Mouse (Mus musculus) midbrain, postnatal 0 days (tissue): ENCODE measurements around the gene Trrap. TPM values are rescaled to one million over a fixed set of nuclear protein-coding genes. Genes with fewer than 3 reads are reported as not detected.
A peak's percentile ranks its signal among the peaks of the same experiment; 100 is the strongest.
"Not testable (repeated sequence)": the region's sequence is repeated elsewhere in the genome, so short reads cannot be mapped to it uniquely, and the experiment has no call there.

Experiments used
- ATAC-seq: fragments of 200-750 bp; cut with Nextera tagmentation; 2 replicates; pipeline ENCODE4 v1.8.0; 2017; ENCODE audit warnings: moderate number of reproducible peaks, mild to moderate bottlenecking, moderate TSS enrichment, moderate library complexity; ENCODE audit not compliant: low FRiP score
- DNase-seq: peaks from one replicate; pipeline ENCODE4 v3.0.0-alpha.2; 2015; ENCODE audit warnings: low spot score
- H3K27ac ChIP-seq: fragments of 300-500 bp; sonication (generic); 2 replicates; pipeline ENCODE4 v1.5.1; 2014; ENCODE audit warnings: low read depth, mild to moderate bottlenecking, low read length, mixed read lengths
- H3K27me3 ChIP-seq: fragments of 300-500 bp; sonication (generic); 2 replicates; pipeline ENCODE4 v1.6.1; 2014; ENCODE audit warnings: low read length, control low read depth, mixed read lengths; ENCODE audit not compliant: insufficient read depth
- H3K36me3 ChIP-seq: fragments of 300-500 bp; sonication (generic); 2 replicates; pipeline ENCODE4 v1.6.1; 2014; ENCODE audit warnings: low read length, control low read depth, mixed read lengths; ENCODE audit not compliant: insufficient read depth
- H3K4me1 ChIP-seq: fragments of 300-500 bp; sonication (generic); 2 replicates; pipeline ENCODE4 v1.6.1; 2014; ENCODE audit warnings: mild to moderate bottlenecking, control low read depth, antibody characterized with exemption, low read length, mixed read lengths; ENCODE audit not compliant: insufficient read depth
- H3K4me2 ChIP-seq: fragments of 300-500 bp; sonication (generic); 2 replicates; pipeline ENCODE4 v1.6.1; 2014; ENCODE audit warnings: low read depth, mild to moderate bottlenecking, low read length, mixed read lengths; ENCODE audit not compliant: poor library complexity, severe bottlenecking
- H3K4me3 ChIP-seq: fragments of 300-500 bp; sonication (generic); 2 replicates; pipeline ENCODE4 v1.5.1; 2014; ENCODE audit warnings: low read depth, mild to moderate bottlenecking, low read length, moderate library complexity
- H3K9ac ChIP-seq: fragments of 300-500 bp; sonication (generic); replicated peaks from 2 replicates; pipeline ENCODE4 v1.6.1; 2014; ENCODE audit warnings: mild to moderate bottlenecking, low read length, moderate library complexity, mixed read lengths; ENCODE audit not compliant: poor library complexity, severe bottlenecking
- H3K9me3 ChIP-seq: fragments of 300-500 bp; sonication (generic); 2 replicates; pipeline ENCODE4 v1.6.1; 2016; ENCODE audit warnings: low read length, control low read depth
- CTCF ChIP-seq: IDR thresholded peaks from 2 replicates; pipeline ENCODE4 v1.5.1; 2016; ENCODE audit warnings: antibody characterized with exemption, mild to moderate bottlenecking
- WGBS: fragments of 180-500 bp; shearing (Covaris S2); extraction: QIAGEN DNeasy Blood & Tissue Kit; methylation state at CpG from one replicate; pipeline ENCODE4 v1.1.7; 2014; 5-methylcytosine and 5-hydroxymethylcytosine counted together
- polyA plus RNA-seq: library from polyadenylated mRNA; unstranded; fragments of >200 nt; fragmentation: Nextera tagmentation; extraction: Ambion mirVana; gene quantifications from 2 replicates; pipeline ENCODE4 v1.2.1, GENCODE M21; 2015
- total RNA-seq: library from RNA; depleted of rRNA; stranded (reverse); fragments of >200 nt; gene quantifications from 2 replicates; pipeline ENCODE4 v1.2.3, GENCODE M21; 2014; rRNA removed

Trrap gene
- 136 and 166 TPM in 2 replicates for total RNA-seq
- polyA plus RNA-seq, result 53.2 and 66.8 TPM in 2 replicates

DNA sequence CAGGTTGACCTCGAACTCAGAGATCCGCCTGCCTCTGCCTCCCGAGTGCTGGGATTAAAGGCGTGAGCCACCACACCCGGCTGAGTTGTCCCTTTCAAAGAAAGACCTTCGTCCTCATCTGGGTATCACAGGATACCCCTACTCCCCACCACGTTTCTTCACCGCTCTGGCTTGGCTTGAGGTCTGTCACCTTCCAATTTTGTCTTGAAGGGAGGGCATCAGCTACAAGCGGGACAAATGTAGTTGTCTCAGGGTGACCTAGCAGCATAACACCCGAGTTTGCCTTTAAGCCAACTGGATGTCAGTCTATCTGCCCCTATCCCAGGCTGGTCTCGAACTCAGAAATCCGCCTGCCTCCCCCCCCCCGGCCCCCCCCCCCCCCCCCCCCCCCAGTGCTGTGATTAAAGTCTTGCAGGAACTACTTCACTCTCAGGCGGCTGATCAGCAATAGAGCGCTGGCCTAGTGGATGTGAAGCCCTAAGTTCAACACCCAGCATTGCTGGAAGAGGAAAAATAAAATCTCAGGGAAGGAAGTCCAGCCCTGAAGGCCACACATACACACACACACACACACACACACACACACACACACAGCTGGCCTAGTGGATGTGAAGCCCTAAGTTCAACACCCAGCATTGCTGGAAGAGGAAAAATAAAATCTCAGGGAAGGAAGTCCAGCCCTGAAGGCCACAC, at the start of gene Trrap:
Gene Trrap (plus strand): TSS at position 627 of the 693 bp plus-strand sequence.
- Histone ChIP-seq H3K4me3 (peak within 1 kb of the TSS; percentile 80), H3K36me3 (peaks cover 14% of the 10 kb centered on the region), H3K27ac (peak within 1 kb of the TSS; percentile 99), H3K9ac (peak within 1 kb of the TSS; percentile 92), H3K4me2 (peak within 1 kb of the TSS; percentile 85)
- DNase-seq, H3K4me1 ChIP-seq, H3K9me3 ChIP-seq, H3K27me3 ChIP-seq: not testable (repeated sequence)
- ATAC-seq, result peak; percentile 3; the same call in 1 of the 2 replicates
- WGBS, result 75% methylated on average over 15 of the region's 15 CpGs

GRCm38 (mm10) chr5:144719781-144720180, 47.8 kb upstream of the Trrap start:
- Histone ChIP-seq H3K9me3 (no peaks in the 10 kb centered on the region), H3K27me3 (no peaks in the 10 kb centered on the region), H3K4me1 (no peaks in the 10 kb centered on the region), H3K9ac (no peak overlapping the region), H3K27ac (no peak overlapping the region), H3K36me3 (no peaks in the 10 kb centered on the region), H3K4me3 (no peak overlapping the region), H3K4me2 (no peak overlapping the region)
- 42% methylated on average over 6 of the region's 6 CpGs for WGBS
- TF ChIP-seq CTCF, result no peak
- DNase-seq, result no peak
- no peak for ATAC-seq

- Histone ChIP-seq H3K27me3 (no peaks in the 10 kb centered on the region), H3K36me3 (no peaks in the 10 kb centered on the region), H3K4me1 (no peaks in the 10 kb centered on the region), H3K4me3 (no peak overlapping the region), H3K9ac (no peak overlapping the region), H3K4me2 (no peak overlapping the region), H3K9me3 (no peaks in the 10 kb centered on the region), H3K27ac (no peak overlapping the region)
- 84% methylated on average over 4 of the region's 4 CpGs for WGBS
- no peak for ATAC-seq
- no peak for TF ChIP-seq CTCF
- DNase-seq, result no peak
Measured at GRCm38 (mm10) chr5:144720281-144720680, 47.3 kb upstream of the Trrap start.

- Histone ChIP-seq H3K27ac (no peak overlapping the region), H3K27me3 (no peaks in the 10 kb centered on the region), H3K4me2 (no peak overlapping the region), H3K4me3 (no peak overlapping the region), H3K36me3 (no peaks in the 10 kb centered on the region), H3K4me1 (no peaks in the 10 kb centered on the region), H3K9me3 (no peaks in the 10 kb centered on the region), H3K9ac (no peak overlapping the region)
- no peak for TF ChIP-seq CTCF
- 22% methylated on average over 2 of the region's 2 CpGs for WGBS
- ATAC-seq (no peak), DNase-seq (no peak)
Measured at GRCm38 (mm10) chr5:144724926-144725325, 42.6 kb upstream of the Trrap start.

- Histone ChIP-seq H3K27me3 (no peaks in the 10 kb centered on the region), H3K4me1 (no peaks in the 10 kb centered on the region), H3K9me3 (no peaks in the 10 kb centered on the region), H3K4me3 (no peak overlapping the region), H3K9ac (no peak overlapping the region), H3K36me3 (no peaks in the 10 kb centered on the region), H3K4me2 (no peak overlapping the region), H3K27ac (no peak overlapping the region)
- DNase-seq (no peak), ATAC-seq (no peak)
- TF ChIP-seq CTCF, result peak; percentile 45; the same call in 1 of the 2 replicates
- WGBS, result 85% methylated on average over 3 of the region's 3 CpGs
Measured at GRCm38 (mm10) chr5:144725554-144725953, 42.0 kb upstream of the Trrap start.

GRCm38 (mm10) chr5:144727119-144727518, 40.4 kb upstream of the Trrap start:
- no peaks in the 10 kb centered on the region for H3K9me3 ChIP-seq
- 4% methylated on average over 9 of the region's 9 CpGs for WGBS
- no peak overlapping the region for H3K4me2 ChIP-seq
- 0 out of 2 replicates have a peak, but pooled peaks have one; percentile 34 for ATAC-seq
- H3K27ac ChIP-seq, result no peak overlapping the region
- H3K4me3 ChIP-seq, result no peak overlapping the region
- H3K4me1 ChIP-seq, result no peaks in the 10 kb centered on the region
- H3K36me3 ChIP-seq, result no peaks in the 10 kb centered on the region
- peak; percentile 83 for DNase-seq
- H3K9ac ChIP-seq, result no peak overlapping the region
- no peaks in the 10 kb centered on the region for H3K27me3 ChIP-seq
- peak; percentile 97 for TF ChIP-seq CTCF
